Mouse (Mus musculus) heart, embryonic 16.5 days (tissue): Measurements from ENCODE around the gene Mob3b. TPM values are rescaled to one million over a fixed set of nuclear protein-coding genes. Genes with fewer than 3 reads are reported as not detected.
A peak's percentile ranks its signal among the peaks of the same experiment; 100 is the strongest.

Experiments used
- ATAC-seq: fragments of 200-750 bp; cut with Nextera tagmentation; replicated peaks from 2 replicates; pipeline ENCODE4 v1.8.0; 2017; ENCODE audit warnings: moderate number of reproducible peaks; ENCODE audit not compliant: insufficient read depth, low FRiP score; ENCODE audit errors: extremely low read depth
- H3K27ac ChIP-seq: fragments of 300-500 bp; sonication (generic); 2 replicates; pipeline ENCODE4 v1.5.1; 2014; ENCODE audit warnings: mild to moderate bottlenecking, low read length, control low read depth, moderate library complexity
- H3K27me3 ChIP-seq: fragments of 300-500 bp; sonication (generic); 2 replicates; pipeline ENCODE4 v1.6.1; 2014; ENCODE audit warnings: low read length, mixed read lengths; ENCODE audit not compliant: control insufficient read depth, insufficient read depth
- H3K36me3 ChIP-seq: fragments of 300-500 bp; sonication (generic); 2 replicates; pipeline ENCODE4 v1.6.1; 2014; ENCODE audit not compliant: control insufficient read depth, insufficient read depth
- H3K4me1 ChIP-seq: fragments of 300-500 bp; sonication (generic); 2 replicates; pipeline ENCODE4 v1.6.1; 2014; ENCODE audit warnings: low read length, mixed read lengths; ENCODE audit not compliant: control insufficient read depth, insufficient read depth
- H3K4me2 ChIP-seq: fragments of 300-500 bp; sonication (generic); 2 replicates; pipeline ENCODE4 v1.6.1; 2014; ENCODE audit warnings: low read depth, mild to moderate bottlenecking, control low read depth, low read length
- H3K4me3 ChIP-seq: fragments of 300-500 bp; sonication (generic); 2 replicates; pipeline ENCODE4 v1.5.1; 2014; ENCODE audit warnings: mild to moderate bottlenecking, control low read depth, low read length
- H3K9ac ChIP-seq: fragments of 300-500 bp; sonication (generic); 2 replicates; pipeline ENCODE4 v1.6.1; 2014; ENCODE audit warnings: low read length, control low read depth
- H3K9me3 ChIP-seq: fragments of 300-500 bp; sonication (generic); replicated peaks from 2 replicates; pipeline ENCODE4 v1.6.1; 2016; ENCODE audit warnings: low read length; ENCODE audit not compliant: control insufficient read depth
- WGBS: fragments of 180-500 bp; shearing (Covaris S2); extraction: QIAGEN DNeasy Blood & Tissue Kit; methylation state at CpG from one replicate; pipeline ENCODE4 v1.1.7; 2014; 5-methylcytosine and 5-hydroxymethylcytosine counted together
- polyA plus RNA-seq: library from polyadenylated mRNA; unstranded; fragments of >200 nt; fragmentation: Nextera tagmentation; extraction: Ambion mirVana; gene quantifications from 2 replicates; pipeline ENCODE4 v1.2.1, GENCODE M21; 2015

Mob3b gene
- polyA plus RNA-seq, 1 experiment from 2014 or later: 3.9 TPM

DNA sequence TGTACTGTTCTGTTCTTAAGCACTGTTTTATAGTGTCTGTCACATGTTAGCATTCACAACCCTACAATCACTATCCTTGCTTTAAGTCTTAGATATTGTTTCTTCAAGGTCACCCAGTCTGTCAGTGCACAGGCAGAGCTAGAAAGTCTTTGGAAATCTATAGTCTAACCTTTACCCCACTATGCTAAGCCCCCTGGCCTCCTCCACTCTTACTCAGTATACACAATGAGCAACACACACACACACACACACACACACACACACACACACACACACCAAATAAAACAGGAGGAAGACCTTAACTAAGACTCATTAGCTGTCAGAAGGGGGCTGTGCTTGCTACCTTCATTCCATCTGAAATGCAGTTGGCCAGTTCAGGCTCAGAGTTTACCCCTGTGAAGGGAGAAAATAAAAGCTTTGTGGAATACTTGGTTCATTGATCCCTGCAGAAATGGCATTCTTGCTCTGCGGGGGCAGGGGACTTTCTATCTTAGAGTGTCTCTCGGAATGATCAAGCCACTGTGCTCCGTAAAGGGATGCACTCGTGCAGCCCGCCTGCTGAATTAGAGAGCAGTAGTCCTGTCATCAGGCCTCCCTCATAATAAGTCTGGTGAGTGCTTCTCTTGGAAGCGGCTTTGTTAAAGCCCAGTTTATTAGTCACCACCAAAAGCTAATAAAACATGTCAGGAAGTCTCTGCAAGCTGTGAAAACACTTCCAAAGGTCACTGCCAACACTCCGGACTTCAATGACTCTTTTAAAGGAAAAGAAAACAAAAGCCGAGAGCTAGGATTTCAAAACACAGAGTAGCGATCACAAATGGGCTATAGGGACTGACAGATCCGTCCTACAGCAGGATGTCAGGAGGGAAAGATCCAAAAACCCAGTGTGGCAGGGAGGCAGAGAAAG, 144.6 kb downstream of the Mob3b start:
- H3K4me1 ChIP-seq: peaks cover 12% of the 10 kb centered on the region
- H3K9me3 ChIP-seq: no peaks in the 10 kb centered on the region
- WGBS: 38% methylated on average over 10 of the region's 10 CpGs
- no peaks in the 10 kb centered on the region for H3K36me3 ChIP-seq
- no peak overlapping the region for H3K27ac ChIP-seq
- no peak overlapping the region for H3K9ac ChIP-seq
- no peaks in the 10 kb centered on the region for H3K27me3 ChIP-seq
- no peak overlapping the region for H3K4me2 ChIP-seq
- ATAC-seq: no peak
- no peak overlapping the region for H3K4me3 ChIP-seq

DNA sequence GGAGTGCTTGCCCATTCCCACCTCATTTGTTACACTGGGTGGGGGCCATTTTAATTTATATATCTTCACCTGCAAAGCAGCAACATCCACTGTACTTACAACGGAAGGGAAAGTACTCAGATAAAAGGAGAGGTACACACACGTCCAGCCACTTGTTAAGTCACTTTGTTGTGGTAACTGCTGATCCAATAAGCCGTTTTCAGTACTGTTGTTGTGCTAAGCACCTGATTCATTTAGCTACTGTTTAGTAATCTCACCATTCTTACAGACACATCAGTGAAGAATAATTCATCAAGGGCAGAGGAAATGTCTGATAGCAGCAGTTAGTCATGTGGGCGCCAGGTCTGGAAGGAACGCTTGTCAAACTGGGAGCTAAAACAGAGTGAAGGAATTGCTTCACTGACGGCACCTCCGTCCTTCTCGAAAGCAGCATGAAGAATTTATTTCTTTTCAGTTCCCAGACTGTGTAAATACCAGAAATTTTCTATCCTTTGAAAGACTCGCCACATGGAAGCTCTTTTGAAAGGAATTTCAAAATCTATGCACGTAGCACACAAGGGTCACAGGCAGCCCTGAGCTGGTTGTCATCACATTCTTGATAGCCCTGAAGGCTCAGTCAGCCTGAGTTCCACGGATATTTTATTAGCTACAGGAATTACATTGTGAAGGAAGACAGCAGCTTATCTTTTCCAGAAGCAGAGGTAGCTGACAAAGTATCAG, 150.6 kb downstream of the Mob3b start:
- Histone ChIP-seq H3K36me3 (no peaks in the 10 kb centered on the region), H3K4me3 (no peak overlapping the region), H3K27me3 (no peaks in the 10 kb centered on the region), H3K4me1 (peaks cover 24% of the 10 kb centered on the region), H3K4me2 (peak overlapping the region; percentile 46), H3K27ac (peak overlapping the region; percentile 65), H3K9me3 (no peaks in the 10 kb centered on the region), H3K9ac (no peak overlapping the region)
- WGBS: 12% methylated on average over 11 of the region's 11 CpGs
- ATAC-seq: peak; percentile 37; the same call in 1 of the 2 replicates

DNA sequence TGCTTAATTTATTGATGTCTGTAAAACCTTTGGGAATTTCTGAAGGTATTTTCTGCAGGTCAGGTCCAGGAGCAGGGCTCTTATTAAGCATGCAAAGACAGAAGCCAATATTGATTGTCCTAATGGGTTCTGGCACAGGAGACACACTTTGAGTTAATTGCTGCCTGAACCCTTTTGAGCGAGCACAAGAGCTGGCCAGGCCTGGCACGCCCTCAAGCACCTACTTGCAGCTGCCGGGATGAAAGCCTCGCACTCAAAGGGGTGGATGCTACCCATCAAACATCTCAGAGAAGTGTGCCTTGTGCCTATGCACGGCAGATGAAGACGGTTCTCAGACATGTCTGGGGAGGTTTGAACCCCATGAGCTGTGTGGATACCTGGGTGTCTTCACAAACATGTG, 151.2 kb downstream of the Mob3b start:
- Histone ChIP-seq H3K27ac (peak overlapping the region; percentile 65; the same call in 1 of the 2 replicates), H3K27me3 (no peaks in the 10 kb centered on the region), H3K9ac (no peak overlapping the region), H3K4me1 (peaks cover 24% of the 10 kb centered on the region), H3K9me3 (no peaks in the 10 kb centered on the region), H3K36me3 (no peaks in the 10 kb centered on the region), H3K4me3 (no peak overlapping the region), H3K4me2 (no peak overlapping the region)
- WGBS: 37% methylated on average over 6 of the region's 6 CpGs
- no peak; the same call in 1 of the 2 replicates for ATAC-seq

DNA sequence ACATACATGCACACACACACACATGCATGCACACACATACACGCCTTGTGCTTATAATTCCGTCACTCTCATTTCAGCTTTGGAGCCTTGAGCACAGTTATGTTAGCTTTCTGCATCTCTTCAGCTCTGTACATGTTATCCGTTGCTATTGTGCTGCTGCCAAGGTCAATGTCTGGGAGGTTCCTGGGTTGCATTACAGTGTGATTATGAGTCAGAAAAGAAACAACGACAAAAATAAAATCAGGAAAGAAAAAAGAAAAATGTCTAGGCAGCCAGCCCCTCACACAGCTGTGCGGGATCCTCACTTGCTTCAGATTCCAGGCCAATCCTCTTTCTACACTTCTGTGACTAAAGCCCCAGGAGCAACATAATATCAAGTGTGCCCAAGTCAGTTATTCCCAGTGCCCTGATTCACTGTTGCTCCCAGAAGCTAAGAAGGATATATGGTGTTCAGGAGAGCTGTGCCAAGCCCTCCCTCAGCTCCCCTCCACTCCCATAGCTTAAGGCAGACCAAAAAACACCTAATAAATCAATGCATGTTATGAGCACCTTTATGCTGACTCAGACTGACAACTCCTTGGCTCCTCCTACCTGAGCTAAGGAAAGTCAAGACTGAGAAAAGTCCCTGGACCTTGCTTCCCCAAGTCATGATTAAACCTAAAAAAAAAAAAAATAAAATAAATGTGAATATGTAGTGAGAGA, 152.1 kb downstream of the Mob3b start:
- H3K9me3 ChIP-seq: no peaks in the 10 kb centered on the region
- ATAC-seq: peak; percentile 52
- H3K4me3 ChIP-seq: no peak overlapping the region
- no peaks in the 10 kb centered on the region for H3K27me3 ChIP-seq
- H3K4me2 ChIP-seq: no peak overlapping the region
- no peaks in the 10 kb centered on the region for H3K36me3 ChIP-seq
- 0 out of 2 replicates have a peak overlapping the region, but pooled peaks have one; percentile 13 for H3K27ac ChIP-seq
- H3K9ac ChIP-seq: no peak overlapping the region
- H3K4me1 ChIP-seq: peaks cover 24% of the 10 kb centered on the region
- 40% methylated on average over 5 of the region's 5 CpGs for WGBS

DNA sequence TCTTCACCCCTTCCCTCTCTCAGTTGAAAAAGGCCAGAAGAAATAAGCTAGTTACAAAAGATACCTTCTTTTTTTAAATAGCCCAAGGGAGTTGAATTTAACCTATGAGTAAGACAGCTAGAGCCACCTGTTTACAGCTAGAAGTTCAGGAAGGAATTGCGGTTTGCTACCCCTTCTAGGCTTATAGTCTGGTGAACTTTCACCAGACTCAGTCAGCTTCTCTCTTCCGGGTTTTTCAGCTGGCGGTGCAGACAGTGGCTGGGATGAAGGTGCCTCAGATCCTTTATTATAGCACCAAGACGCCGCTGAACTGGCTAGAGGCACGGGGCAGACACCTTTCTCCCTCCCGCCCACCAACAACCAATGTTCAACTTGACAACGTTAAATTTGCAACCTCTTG, 152.8 kb downstream of the Mob3b start:
- Histone ChIP-seq H3K36me3 (no peaks in the 10 kb centered on the region), H3K27me3 (no peaks in the 10 kb centered on the region), H3K9ac (no peak overlapping the region), H3K4me2 (no peak overlapping the region), H3K4me3 (no peak overlapping the region), H3K9me3 (no peaks in the 10 kb centered on the region), H3K4me1 (peaks cover 24% of the 10 kb centered on the region), H3K27ac (no peak overlapping the region)
- 82% methylated on average over 8 of the region's 8 CpGs for WGBS
- no peak for ATAC-seq

DNA sequence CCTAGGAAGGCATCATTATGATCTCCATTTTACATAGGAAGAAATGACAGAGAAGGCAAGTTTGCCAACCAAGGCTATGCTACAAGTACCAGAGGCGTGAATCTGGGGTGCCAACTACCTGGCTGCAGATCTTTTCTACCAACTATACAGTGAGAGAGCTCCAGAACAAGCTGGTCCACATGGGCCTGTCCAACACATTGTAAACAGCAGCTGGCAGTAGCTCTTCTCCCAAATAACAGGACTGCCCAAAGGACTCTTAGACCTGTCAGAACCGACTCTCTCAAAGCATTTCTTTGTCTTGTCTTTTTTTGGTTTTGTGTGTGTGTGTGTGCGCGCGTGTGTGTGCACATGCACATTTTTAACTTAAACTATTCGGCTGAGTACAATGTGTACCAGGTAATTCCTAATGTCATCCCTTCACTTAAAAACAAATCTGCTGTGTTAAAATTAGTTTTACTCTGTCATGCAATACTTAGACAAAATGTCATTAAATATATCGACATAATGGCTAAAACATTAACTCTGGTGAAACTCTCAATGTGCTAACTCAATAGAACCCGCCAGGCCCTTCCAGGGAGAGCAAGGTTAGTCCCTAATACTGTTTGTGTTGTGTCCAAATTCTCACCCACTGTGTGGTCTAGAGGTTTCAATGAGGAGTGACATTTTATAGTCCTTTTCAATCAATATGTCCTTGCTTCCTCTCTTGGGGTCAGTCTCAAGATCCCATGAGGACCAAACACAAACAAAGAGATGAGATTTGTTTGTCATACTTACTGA, 153.5 kb downstream of the Mob3b start:
- Histone ChIP-seq H3K27me3 (no peaks in the 10 kb centered on the region), H3K36me3 (no peaks in the 10 kb centered on the region), H3K4me2 (no peak overlapping the region), H3K9ac (no peak overlapping the region), H3K9me3 (no peaks in the 10 kb centered on the region), H3K4me1 (peaks cover 24% of the 10 kb centered on the region), H3K27ac (no peak overlapping the region), H3K4me3 (no peak overlapping the region)
- ATAC-seq: no peak
- WGBS: 93% methylated on average over 8 of the region's 8 CpGs

DNA sequence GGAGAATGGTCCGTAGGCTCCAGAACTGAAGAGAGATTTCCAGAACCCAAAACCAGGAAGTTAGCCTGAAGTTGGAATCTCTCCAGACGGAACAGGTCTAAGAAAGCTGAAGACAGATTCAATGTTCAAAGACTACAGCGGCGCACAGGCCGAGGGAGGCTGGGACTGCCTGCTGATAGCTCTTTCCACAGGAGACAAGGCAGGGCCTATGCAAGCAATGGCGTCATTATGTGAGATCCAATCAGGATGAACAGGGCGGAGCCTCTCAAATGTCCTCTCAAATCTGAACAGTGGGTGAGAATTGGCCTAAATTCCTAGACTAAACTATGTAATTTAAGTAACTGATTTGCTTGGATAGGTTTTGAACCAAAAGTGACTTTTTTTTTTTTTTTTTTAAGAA, 160.7 kb downstream of the Mob3b start:
- H3K4me3 ChIP-seq: no peak overlapping the region
- H3K9ac ChIP-seq: no peak overlapping the region
- WGBS: 74% methylated on average over 7 of the region's 7 CpGs
- H3K4me1 ChIP-seq: peaks cover 5% of the 10 kb centered on the region
- no peak overlapping the region for H3K27ac ChIP-seq
- H3K36me3 ChIP-seq: no peaks in the 10 kb centered on the region
- no peaks in the 10 kb centered on the region for H3K9me3 ChIP-seq
- no peak overlapping the region for H3K4me2 ChIP-seq
- no peak for ATAC-seq
- H3K27me3 ChIP-seq: 0 out of 2 replicates have a peak, but pooled peaks cover 2% of the 10 kb centered on the region

DNA sequence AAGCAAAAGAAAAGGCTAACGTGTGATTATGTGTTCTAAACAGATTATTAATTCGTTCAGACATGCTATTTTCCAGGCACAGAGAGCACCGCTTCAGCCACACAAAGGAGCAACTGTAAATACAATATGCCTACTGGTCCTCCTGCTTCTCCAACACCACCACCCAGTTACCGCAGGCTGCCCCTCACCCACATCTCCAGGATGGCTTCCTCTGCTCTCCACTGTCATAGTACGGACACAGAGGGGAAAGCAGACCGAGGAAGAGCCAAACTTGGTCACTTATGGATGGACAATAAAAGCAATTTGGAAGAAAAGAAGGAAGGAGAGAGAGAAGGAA, 163.7 kb downstream of the Mob3b start:
- Histone ChIP-seq H3K4me2 (peak overlapping the region; percentile 30; the same call in 1 of the 2 replicates), H3K9ac (no peak overlapping the region), H3K4me1 (peaks cover 6% of the 10 kb centered on the region), H3K36me3 (no peaks in the 10 kb centered on the region), H3K4me3 (no peak overlapping the region), H3K27me3 (0 out of 2 replicates have a peak, but pooled peaks cover 2% of the 10 kb centered on the region), H3K9me3 (no peaks in the 10 kb centered on the region), H3K27ac (no peak overlapping the region)
- WGBS: 55% methylated on average over 6 of the region's 6 CpGs
- no peak for ATAC-seq
